10 mouse cellular contexts compared by ENCODE assay signal in the genomic region with DNA sequence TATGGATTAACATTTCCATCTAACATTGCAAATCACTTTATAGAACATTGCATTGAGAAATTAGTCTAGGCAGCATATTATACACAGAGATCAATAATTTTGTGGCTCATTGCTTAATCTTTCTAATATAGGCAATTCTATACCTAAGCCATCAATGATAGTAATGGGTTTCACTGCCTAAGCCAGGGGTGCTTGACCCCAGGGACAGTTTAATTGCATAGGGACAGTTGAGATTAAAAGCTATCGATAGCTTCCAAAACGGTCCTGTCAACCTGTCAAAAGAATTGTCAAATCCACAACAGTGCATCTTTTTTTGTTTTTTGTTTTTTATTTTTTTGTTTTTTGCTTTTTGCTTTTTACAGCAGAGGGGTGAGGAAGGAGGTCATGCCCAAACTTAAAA. TPM values are rescaled to one million over a fixed set of nuclear protein-coding genes. Genes with fewer than 3 reads are reported as not detected.
DNase-seq lines count a peak whose midpoint lies in the region; ATAC-seq and TF ChIP-seq lines count a peak whose summit lies in the region.
"Had no signal": no experiment of that assay in that cellular context is flagged by ENCODE, and none has a peak within 500 bp of the region (broad histone marks: within the 10 kb centered on the region; RNA-seq: fewer than 3 reads in every experiment).

No protein-coding gene starts in this region.

- H3K9me3 ChIP-seq in lung, embryonic 16.5 days (ENCODE audit: control insufficient read depth, low read length): no peaks in the 10 kb centered on the region
- no peaks in the 10 kb centered on the region for H3K9me3 ChIP-seq in lung, postnatal 0 days (ENCODE audit: low read length)
- H3K9me3 ChIP-seq in hindbrain, embryonic 10.5 days: no peaks in the 10 kb centered on the region
- H3K9me3 ChIP-seq in limb, embryonic 15.5 days: no peaks in the 10 kb centered on the region

- TF ChIP-seq CTCF in lung, postnatal 0 days (IDR thresholded peaks at IDR 0.05): no peak

- H3K27ac ChIP-seq in lung, embryonic 16.5 days (ENCODE audit: low read length): no peak overlapping the region
- H3K27ac ChIP-seq in lung, postnatal 0 days (ENCODE audit: low read length): no peak overlapping the region
- H3K27ac ChIP-seq in hindbrain, embryonic 10.5 days: no peak overlapping the region
- H3K27ac ChIP-seq in limb, embryonic 15.5 days: no peak overlapping the region
- H3K27ac ChIP-seq: liver, embryonic 14.5 days had no signal

- no peaks in the 10 kb centered on the region for H3K36me3 ChIP-seq in lung, embryonic 16.5 days (ENCODE audit: control insufficient read depth, insufficient read depth, low read length)
- H3K36me3 ChIP-seq in lung, postnatal 0 days (ENCODE audit: insufficient read depth, low read length): no peaks in the 10 kb centered on the region
- no peaks in the 10 kb centered on the region for H3K36me3 ChIP-seq in hindbrain, embryonic 10.5 days
- H3K36me3 ChIP-seq in limb, embryonic 15.5 days: no peaks in the 10 kb centered on the region
- H3K36me3 ChIP-seq: G1E had no signal

- WGBS in lung, embryonic 16.5 days: 76% methylated on average over 2 of the region's 2 CpGs
- 87% methylated on average over 2 of the region's 2 CpGs for WGBS in lung, postnatal 0 days
- 68% methylated on average over 2 of the region's 2 CpGs for WGBS in hindbrain, embryonic 10.5 days
- 74% methylated on average over 2 of the region's 2 CpGs for WGBS in limb, embryonic 15.5 days

- 0 out of 2 replicates have a peak, but pooled peaks cover 5% of the 10 kb centered on the region for H3K4me1 ChIP-seq in lung, embryonic 16.5 days (replicated peaks; ENCODE audit: control insufficient read depth, insufficient read depth, low read length)
- H3K4me1 ChIP-seq in lung, postnatal 0 days (ENCODE audit: insufficient read depth, low read depth, low read length): peaks cover 3% of the 10 kb centered on the region; the same call in 1 of the 2 replicates
- peaks cover 13% of the 10 kb centered on the region for H3K4me1 ChIP-seq in hindbrain, embryonic 10.5 days (replicated peaks)
- peaks cover 7% of the 10 kb centered on the region for H3K4me1 ChIP-seq in limb, embryonic 15.5 days

- H3K9ac ChIP-seq in lung, embryonic 16.5 days (ENCODE audit: low read length): no peak overlapping the region
- H3K9ac ChIP-seq in lung, postnatal 0 days (replicated peaks; ENCODE audit: low read depth): no peak overlapping the region
- no peak overlapping the region for H3K9ac ChIP-seq in limb, embryonic 15.5 days
- H3K9ac ChIP-seq: liver, embryonic 14.5 days had no signal

- ATAC-seq in lung, embryonic 16.5 days (ENCODE audit: low read depth): no peak
- ATAC-seq in lung, postnatal 0 days: no peak
- ATAC-seq in limb, embryonic 15.5 days (ENCODE audit: insufficient number of reproducible peaks, low FRiP score, low TSS enrichment, low read depth): no peak
- ATAC-seq in erythroblast, adult 5-6 weeks (replicated peaks; ENCODE audit: low FRiP score, poor library complexity, severe bottlenecking): no peak

- H3K4me2 ChIP-seq in lung, embryonic 16.5 days (ENCODE audit: low read depth, low read length): peak overlapping the region; percentile 73; the same call in 1 of the 2 replicates
- no peak overlapping the region for H3K4me2 ChIP-seq in lung, postnatal 0 days (replicated peaks; ENCODE audit: low read depth, low read length)
- H3K4me2 ChIP-seq in limb, embryonic 15.5 days: peak overlapping the region; percentile 85; the same call in 1 of the 2 replicates

- no peaks in the 10 kb centered on the region for H3K27me3 ChIP-seq in lung, embryonic 16.5 days (ENCODE audit: control insufficient read depth, insufficient read depth, low read depth, low read length)
- H3K27me3 ChIP-seq in lung, postnatal 0 days (replicated peaks; ENCODE audit: insufficient read depth, low read length): no peaks in the 10 kb centered on the region
- peaks cover 14% of the 10 kb centered on the region for H3K27me3 ChIP-seq in hindbrain, embryonic 10.5 days (ENCODE audit: insufficient read depth, poor library complexity, severe bottlenecking)
- H3K27me3 ChIP-seq in limb, embryonic 15.5 days: no peaks in the 10 kb centered on the region

- H3K4me3 ChIP-seq in lung, embryonic 16.5 days (ENCODE audit: low read length): no peak overlapping the region
- no peak overlapping the region for H3K4me3 ChIP-seq in lung, postnatal 0 days (ENCODE audit: low read depth, low read length)
- peak overlapping the region; percentile 55 for H3K4me3 ChIP-seq in hindbrain, embryonic 10.5 days
- H3K4me3 ChIP-seq in limb, embryonic 15.5 days: 0 out of 2 replicates have a peak overlapping the region, but pooled peaks have one; percentile 42

- no peak for TF ChIP-seq EP300 in lung, postnatal 0 days (IDR thresholded peaks at IDR 0.05)

- no peak for DNase-seq in lung, postnatal 0 days (ENCODE audit: low spot score)
- DNase-seq in hindbrain, embryonic 10.5 days (ENCODE audit: low spot score): no peak
- DNase-seq in adrenal gland, postnatal 10 days: no peak
- no peak for DNase-seq in urinary bladder, postnatal 14 days (ENCODE audit: low spot score)
- DNase-seq: cerebellum, adult 9-10 months had no signal

RNA-seq across cellular contexts. Expression of gene Arhgap18, which starts 58.5 kb away (rescaled TPM):
- polyA plus RNA-seq in lung, embryonic 16.5 days (2015; fragmentation: Nextera tagmentation; extraction: Ambion mirVana): 55.1 and 58.7 TPM in 2 replicates
- polyA plus RNA-seq in lung, postnatal 0 days (2015; fragmentation: Nextera tagmentation; extraction: Ambion mirVana): 28.6 and 43.3 TPM in 2 replicates
- polyA plus RNA-seq in hindbrain, embryonic 10.5 days (2016; fragmentation: Nextera tagmentation; extraction: Ambion mirVana): 10.0 and 10.9 TPM in 2 replicates
- polyA plus RNA-seq in limb, embryonic 15.5 days (2015; fragmentation: Nextera tagmentation; extraction: Ambion mirVana): 25.0 and 26.2 TPM in 2 replicates
- 9.4 and 13.3 TPM in 2 replicates for total RNA-seq in erythroblast, adult 5-6 weeks (2015; ENCODE audit: low replicate concordance)
- 6.7 and 24.1 TPM in 2 replicates for total RNA-seq in erythroblast, adult 5-6 weeks (2017; ENCODE audit: low replicate concordance)
- 10 to 100 TPM; 39.8 to 59.5 TPM for total RNA-seq in adrenal gland, postnatal 10 days (2021)

Comparison
In these comparisons a context has a peak if more than half of its experiments do, and no peak if none do; other contexts are left out.
1. H3K4me3 ChIP-seq: peak in hindbrain, embryonic 10.5 days (single experiment) and limb, embryonic 15.5 days (single experiment); none in lung, embryonic 16.5 days (single experiment) and lung, postnatal 0 days (single experiment).